ENCODE assay signal across 9 mouse cellular contexts in genomic region chr14:61737504-61738040, GRCm38 (mm10).
DNase-seq lines count a peak whose midpoint lies in the region; ATAC-seq and TF ChIP-seq lines count a peak whose summit lies in the region.
"Had no signal": no experiment of that assay in that cellular context is flagged by ENCODE, and none has a peak within 500 bp of the region (broad histone marks: within the 10 kb centered on the region; RNA-seq: fewer than 3 reads in every experiment).

No protein-coding gene starts in this region.

- no peaks in the 10 kb centered on the region for H3K36me3 ChIP-seq in forebrain, embryonic 13.5 days (ENCODE audit: poor library complexity, severe bottlenecking)
- H3K36me3 ChIP-seq in forebrain, embryonic 11.5 days (ENCODE audit: control insufficient read depth, insufficient read depth, low read length): no peaks in the 10 kb centered on the region
- no peaks in the 10 kb centered on the region for H3K36me3 ChIP-seq in heart, adult 2 months (ENCODE audit: control insufficient read depth, insufficient read depth, low read length)
- H3K36me3 ChIP-seq in kidney, postnatal 0 days (ENCODE audit: insufficient read depth, low read length): no peaks in the 10 kb centered on the region
- H3K36me3 ChIP-seq in hindbrain, embryonic 13.5 days: no peaks in the 10 kb centered on the region

- no peak for TF ChIP-seq POLR2A in heart, adult 2 months (IDR thresholded peaks at IDR 0.05; ENCODE audit: insufficient read depth, low read depth, low read length)

- no peaks in the 10 kb centered on the region for H3K9me3 ChIP-seq in forebrain, embryonic 13.5 days (replicated peaks)
- no peaks in the 10 kb centered on the region; the same call in 1 of the 2 replicates for H3K9me3 ChIP-seq in forebrain, embryonic 11.5 days (ENCODE audit: control insufficient read depth, low read length)
- no peaks in the 10 kb centered on the region for H3K9me3 ChIP-seq in kidney, postnatal 0 days (replicated peaks; ENCODE audit: low read length)
- H3K9me3 ChIP-seq in hindbrain, embryonic 13.5 days: no peaks in the 10 kb centered on the region

- no peak overlapping the region for H3K4me3 ChIP-seq in forebrain, embryonic 13.5 days
- H3K4me3 ChIP-seq in forebrain, embryonic 11.5 days (ENCODE audit: low read depth, low read length): no peak overlapping the region
- no peak overlapping the region; the same call in 1 of the 2 replicates for H3K4me3 ChIP-seq in heart, adult 2 months
- no peak overlapping the region for H3K4me3 ChIP-seq in kidney, postnatal 0 days (replicated peaks; ENCODE audit: low read depth, low read length)
- no peak overlapping the region for H3K4me3 ChIP-seq in hindbrain, embryonic 13.5 days

- peak overlapping the region; percentile 33; the same call in 1 of the 2 replicates for H3K27ac ChIP-seq in forebrain, embryonic 13.5 days
- no peak overlapping the region; the same call in 1 of the 2 replicates for H3K27ac ChIP-seq in forebrain, embryonic 11.5 days (ENCODE audit: low read depth, low read length)
- peak overlapping the region; percentile 71 for H3K27ac ChIP-seq in heart, adult 2 months
- H3K27ac ChIP-seq in kidney, postnatal 0 days: peak overlapping the region; percentile 47
- H3K27ac ChIP-seq in hindbrain, embryonic 13.5 days: no peak overlapping the region

- H3K79me2 ChIP-seq in heart, adult 2 months (replicated peaks; ENCODE audit: control insufficient read depth, insufficient read depth, low read length): no peaks in the 10 kb centered on the region

- TF ChIP-seq EP300 in heart, adult 2 months (IDR thresholded peaks at IDR 0.05; ENCODE audit: insufficient read depth, low read depth, low read length): no peak

- peaks cover 21% of the 10 kb centered on the region for H3K4me1 ChIP-seq in forebrain, embryonic 13.5 days
- H3K4me1 ChIP-seq in forebrain, embryonic 11.5 days (replicated peaks; ENCODE audit: control insufficient read depth, insufficient read depth, low read length): peaks cover 8% of the 10 kb centered on the region
- H3K4me1 ChIP-seq in heart, adult 2 months (ENCODE audit: control insufficient read depth, insufficient read depth, low read length): peaks cover 7% of the 10 kb centered on the region
- H3K4me1 ChIP-seq in kidney, postnatal 0 days (replicated peaks; ENCODE audit: insufficient read depth, low read length): no peaks in the 10 kb centered on the region
- H3K4me1 ChIP-seq in hindbrain, embryonic 13.5 days (replicated peaks): no peaks in the 10 kb centered on the region

- no peaks in the 10 kb centered on the region for H3K27me3 ChIP-seq in forebrain, embryonic 13.5 days
- H3K27me3 ChIP-seq in forebrain, embryonic 11.5 days (ENCODE audit: control insufficient read depth, insufficient read depth, low read length): no peaks in the 10 kb centered on the region
- no peaks in the 10 kb centered on the region for H3K27me3 ChIP-seq in heart, adult 2 months (ENCODE audit: control insufficient read depth, insufficient read depth, low read length)
- no peaks in the 10 kb centered on the region for H3K27me3 ChIP-seq in kidney, postnatal 0 days (ENCODE audit: insufficient read depth, low read length)
- H3K27me3 ChIP-seq in hindbrain, embryonic 13.5 days: no peaks in the 10 kb centered on the region

- TF ChIP-seq CTCF in heart, adult 2 months (IDR thresholded peaks at IDR 0.05): no peak
- TF ChIP-seq CTCF in kidney, postnatal 0 days (IDR thresholded peaks at IDR 0.05; ENCODE audit: low read depth): no peak

- ATAC-seq in forebrain, embryonic 13.5 days: no peak
- ATAC-seq in forebrain, embryonic 11.5 days (replicated peaks; ENCODE audit: low FRiP score): no peak
- 0 out of 2 replicates have a peak, but pooled peaks have one; percentile 46 for ATAC-seq in kidney, postnatal 0 days (replicated peaks; ENCODE audit: low FRiP score, low read depth)
- no peak for ATAC-seq in hindbrain, embryonic 13.5 days (ENCODE audit: low FRiP score)

- H3K4me2 ChIP-seq in forebrain, embryonic 13.5 days: peak overlapping the region; percentile 36; the same call in 1 of the 2 replicates
- H3K4me2 ChIP-seq in forebrain, embryonic 11.5 days (ENCODE audit: low read depth, low read length, severe bottlenecking): no peak overlapping the region
- H3K4me2 ChIP-seq in kidney, postnatal 0 days (ENCODE audit: low read length): peak overlapping the region; percentile 25; the same call in 1 of the 2 replicates
- H3K4me2 ChIP-seq in hindbrain, embryonic 13.5 days: no peak overlapping the region

- no peak for DNase-seq in forebrain, embryonic 11.5 days (ENCODE audit: low spot score)
- DNase-seq in Muller cell, postnatal 12 days (ENCODE audit: inconsistent ontology term): peak; percentile 27
- DNase-seq in heart, adult 2 months: peak; percentile 31 to 33
- DNase-seq in kidney, postnatal 0 days (ENCODE audit: low spot score): peak; percentile 36
- no peak for DNase-seq in frontal cortex, postnatal 10 days (ENCODE audit: low spot score in 2 of 2)
- DNase-seq in layer of hippocampus, postnatal 36 days: no peak
- DNase-seq: cerebellum, adult 9-11 months had no signal

- H3K9ac ChIP-seq in forebrain, embryonic 13.5 days: no peak overlapping the region
- H3K9ac ChIP-seq in forebrain, embryonic 11.5 days (ENCODE audit: low read length): no peak overlapping the region
- no peak overlapping the region for H3K9ac ChIP-seq in heart, adult 2 months (ENCODE audit: low read depth, low read length)
- no peak overlapping the region for H3K9ac ChIP-seq in kidney, postnatal 0 days (ENCODE audit: low read depth, low read length)
- no peak overlapping the region for H3K9ac ChIP-seq in hindbrain, embryonic 13.5 days

- intact Hi-C loops in heart, adult 2 months (cut with DNase I): loop anchor here (2.0 to 5.0 kb wide), 2 partner anchors 51 to 90 kb away; no protein-coding TSS in a partner anchor

- 65% methylated on average over 6 of the region's 6 CpGs for whole genome bisulfite sequencing in forebrain, embryonic 13.5 days
- WGBS in forebrain, embryonic 11.5 days: 74% methylated on average over 6 of the region's 6 CpGs
- 52% methylated on average over 6 of the region's 6 CpGs for WGBS in heart, adult 2 months
- WGBS in kidney, postnatal 0 days: 56% methylated on average over 6 of the region's 6 CpGs
- 78% methylated on average over 6 of the region's 6 CpGs for WGBS in hindbrain, embryonic 13.5 days

Comparison
In these comparisons a context has a peak if more than half of its experiments do, and no peak if none do; other contexts are left out.
1. H3K27ac ChIP-seq: peak in forebrain, embryonic 13.5 days (single experiment), heart, adult 2 months (single experiment) and kidney, postnatal 0 days (single experiment); none in forebrain, embryonic 11.5 days (single experiment) and hindbrain, embryonic 13.5 days (single experiment).
2. H3K4me2 ChIP-seq: peak in forebrain, embryonic 13.5 days (single experiment) and kidney, postnatal 0 days (single experiment); none in forebrain, embryonic 11.5 days (single experiment) and hindbrain, embryonic 13.5 days (single experiment).
3. DNase-seq: peak in Muller cell, postnatal 12 days (single experiment), heart, adult 2 months (2 of 2) and kidney, postnatal 0 days (single experiment); none in forebrain, embryonic 11.5 days (single experiment), frontal cortex, postnatal 10 days (0 of 2) and layer of hippocampus, postnatal 36 days (0 of 2).